Mouse (Mus musculus): ENCODE measurements around the gene Hs3st6. TPM values are rescaled to one million over a fixed set of nuclear protein-coding genes. Genes with fewer than 3 reads are reported as not detected.
A peak's percentile ranks its signal among the peaks of the same experiment; 100 is the strongest.
"Not testable (repeated sequence)": the region's sequence is repeated elsewhere in the genome, so short reads cannot be mapped to it uniquely, and the experiment has no call there.

The Hs3st6 gene
- polyA plus RNA-seq, 1 experiment from 2014 or later = 0.18 TPM

DNA sequence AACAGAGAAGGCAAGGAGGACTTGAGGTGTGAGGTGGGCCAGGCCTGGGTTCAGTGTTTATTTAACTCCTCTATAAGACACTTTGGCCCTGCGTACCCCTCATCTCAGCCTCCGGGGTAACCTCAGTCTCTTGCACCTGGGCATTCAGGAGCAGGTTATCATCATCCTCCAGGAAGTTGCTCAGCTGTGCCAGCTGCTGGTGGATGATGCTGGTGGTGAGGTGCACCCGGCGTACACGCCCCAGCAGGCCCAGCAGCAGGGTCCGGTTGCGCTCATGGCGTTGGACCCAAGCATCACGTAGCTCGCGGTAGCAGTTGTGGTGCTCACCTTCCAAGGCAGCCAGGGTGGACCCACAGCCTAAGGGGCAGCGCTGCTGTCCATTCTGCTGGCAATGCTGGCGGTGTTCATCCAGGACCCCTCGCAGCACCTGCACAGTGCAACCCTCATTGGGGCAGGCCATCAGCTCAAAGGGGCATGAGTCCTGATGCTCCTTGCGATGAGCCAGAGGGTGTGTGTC, 36.6 kb upstream of the Hs3st6 start:
- Histone ChIP-seq H3K4me3 (ENCODE audit: control insufficient read depth in 1 of 2, insufficient read depth in 1 of 2, low read depth in 1 of 2, low read length in 2 of 2) (no peak overlapping the region), H3K27me3 (ENCODE audit: control insufficient read depth, insufficient read depth, low read length) (no peaks in the 10 kb centered on the region), H3K36me3 (ENCODE audit: control insufficient read depth, insufficient read depth, low read length) (peaks cover 25% of the 10 kb centered on the region), H3K9me3 (ENCODE audit: control insufficient read depth, low read length) (no peaks in the 10 kb centered on the region), H3K9ac (ENCODE audit: low read length) (no peak overlapping the region), H3K4me2 (ENCODE audit: low read length) (no peak overlapping the region), H3K4me1 (ENCODE audit: control insufficient read depth in 2 of 2, insufficient read depth in 2 of 2, low read length in 2 of 2) (peaks cover under 1 to 7% of the 10 kb centered on the region in 2 experiments; a peak in 2 of 4 replicates), H3K27ac (replicated peaks in 1 of 2; ENCODE audit: control insufficient read depth in 1 of 2, insufficient read depth in 1 of 2, low read depth in 2 of 2, low read length in 2 of 2) (no peak overlapping the region)
- no peak for ATAC-seq (ENCODE audit: insufficient number of reproducible peaks, insufficient read depth, low FRiP score, low read depth)
- WGBS = 90% methylated on average over 15 of the region's 15 CpGs

DNA sequence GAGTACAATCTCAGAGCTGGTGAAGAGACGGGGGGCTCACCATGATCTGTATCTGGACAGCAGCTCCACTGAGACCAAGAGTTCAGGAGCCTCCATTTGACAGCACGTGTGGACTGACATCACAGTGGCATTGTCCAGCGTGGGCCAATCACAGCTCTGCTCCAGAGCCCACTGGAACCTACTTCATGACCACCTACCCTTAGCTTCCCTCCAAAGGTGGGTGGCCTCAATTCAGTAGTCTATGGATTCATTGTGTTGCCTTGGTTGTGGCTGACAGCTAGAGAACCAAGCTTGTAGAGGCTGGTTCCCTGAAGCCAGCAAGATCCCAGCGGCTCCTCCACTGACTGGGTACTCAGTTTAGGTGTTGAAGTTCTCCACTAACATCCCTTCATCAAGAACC, 34.8 kb upstream of the Hs3st6 start, which contains the start of the genes Rnf151 and Rps2:
Gene Rnf151, minus strand, starts transcription at position 121 of the 400 bp plus-strand sequence.
Gene Rps2, plus strand, starts transcription at position 174 of the 400 bp plus-strand sequence.
- Histone ChIP-seq H3K4me2 (ENCODE audit: low read length) (peak within 1 kb of the TSS; percentile 70), H3K27me3 (ENCODE audit: control insufficient read depth, insufficient read depth, low read length) (no peaks in the 10 kb centered on the region), H3K9me3 (ENCODE audit: control insufficient read depth, low read length) (no peaks in the 10 kb centered on the region), H3K27ac (replicated peaks in 1 of 2; ENCODE audit: control insufficient read depth in 1 of 2, insufficient read depth in 1 of 2, low read depth in 2 of 2, low read length in 2 of 2) (no peak within 1 kb of the TSS), H3K4me1 (ENCODE audit: control insufficient read depth in 2 of 2, insufficient read depth in 2 of 2, low read length in 2 of 2) (peaks cover 4 to 22% of the 10 kb centered on the region in 2 experiments), H3K36me3 (ENCODE audit: control insufficient read depth, insufficient read depth, low read length) (peaks cover 40% of the 10 kb centered on the region), H3K4me3 (ENCODE audit: control insufficient read depth in 1 of 2, insufficient read depth in 1 of 2, low read depth in 1 of 2, low read length in 2 of 2) (peak within 1 kb of the TSS; percentile 57 to 79; a peak in 2 of 4 replicates), H3K9ac (ENCODE audit: low read length) (peak within 1 kb of the TSS; percentile 80)
- no peak for ATAC-seq (ENCODE audit: insufficient number of reproducible peaks, insufficient read depth, low FRiP score, low read depth)
- 79% methylated on average over 4 of the region's 4 CpGs for WGBS

DNA sequence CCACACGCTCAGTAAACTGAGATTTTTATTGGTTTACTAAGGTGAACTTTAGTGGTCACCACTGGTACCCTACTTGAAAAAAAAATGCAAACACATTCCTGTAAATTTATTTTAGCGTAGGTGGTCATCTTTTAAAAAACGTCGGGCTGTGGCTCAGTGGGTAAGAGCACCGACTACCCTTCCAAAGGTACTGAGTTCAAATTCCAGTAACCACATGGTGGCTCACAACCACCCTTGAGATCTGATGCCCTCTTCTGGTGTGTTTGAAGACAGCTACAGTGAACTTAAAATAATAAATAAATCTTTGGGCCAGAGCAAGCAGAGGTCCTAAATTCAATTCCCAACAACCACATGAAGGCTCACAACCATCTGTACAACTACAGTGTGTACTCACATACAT, 33.9 kb upstream of the Hs3st6 start:
- peak overlapping the region; percentile 80 for H3K9ac ChIP-seq (ENCODE audit: low read length)
- H3K27ac ChIP-seq (replicated peaks in 1 of 2; ENCODE audit: control insufficient read depth in 1 of 2, insufficient read depth in 1 of 2, low read depth in 2 of 2, low read length in 2 of 2); H3K27me3 ChIP-seq (ENCODE audit: control insufficient read depth, insufficient read depth, low read length); ATAC-seq (ENCODE audit: insufficient number of reproducible peaks, insufficient read depth, low FRiP score, low read depth); H3K9me3 ChIP-seq (ENCODE audit: control insufficient read depth, low read length): not testable (repeated sequence)
- H3K4me1 ChIP-seq (ENCODE audit: control insufficient read depth in 2 of 2, insufficient read depth in 2 of 2, low read length in 2 of 2) = peaks cover 4 to 27% of the 10 kb centered on the region in 2 experiments
- peaks cover 40% of the 10 kb centered on the region for H3K36me3 ChIP-seq (ENCODE audit: control insufficient read depth, insufficient read depth, low read length)
- WGBS = 55% methylated on average over 5 of the region's 5 CpGs
- H3K4me2 ChIP-seq (ENCODE audit: low read length) = peak overlapping the region; percentile 70
- peak overlapping the region; percentile 57 to 79 for H3K4me3 ChIP-seq (ENCODE audit: control insufficient read depth in 1 of 2, insufficient read depth in 1 of 2, low read depth in 1 of 2, low read length in 2 of 2)

DNA sequence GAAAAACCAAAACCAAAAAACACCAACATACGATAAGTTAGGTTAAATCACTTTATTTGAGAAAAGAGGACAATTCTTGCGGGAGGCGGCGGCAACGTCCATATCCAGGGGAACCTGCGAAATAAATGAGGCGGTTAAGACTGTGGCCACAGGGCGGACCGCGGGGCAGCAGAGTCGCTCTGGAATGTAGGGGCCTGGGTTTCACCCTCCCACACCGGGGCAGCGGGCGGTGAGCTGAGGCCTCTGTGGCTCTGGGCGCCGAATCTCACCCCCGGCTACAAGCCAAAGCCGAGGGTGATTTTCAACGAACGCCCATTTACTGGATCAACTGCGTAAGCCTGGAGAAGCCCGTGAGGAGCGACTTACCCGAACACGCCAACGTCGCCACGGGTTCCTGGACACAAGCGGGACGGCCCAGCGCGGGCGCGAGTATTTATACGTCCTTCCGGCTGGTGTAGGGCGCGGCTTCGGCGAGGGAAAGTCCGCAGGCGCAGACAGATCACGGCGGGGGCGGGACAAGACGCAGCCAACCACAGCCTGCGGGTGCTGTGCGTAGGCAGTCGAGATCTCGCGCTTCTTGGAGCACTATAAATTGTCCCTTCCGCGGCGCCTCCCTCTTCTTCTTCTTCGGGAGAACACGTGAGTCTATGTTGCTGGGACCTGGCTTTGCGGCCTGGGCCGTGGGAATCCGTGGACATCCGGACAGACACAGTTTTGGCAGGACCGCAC, 33.1 kb upstream of the Hs3st6 start:
- peak overlapping the region; percentile 88 for H3K9ac ChIP-seq (ENCODE audit: low read length)
- no peaks in the 10 kb centered on the region for H3K27me3 ChIP-seq (ENCODE audit: control insufficient read depth, insufficient read depth, low read length)
- H3K9me3 ChIP-seq (ENCODE audit: control insufficient read depth, low read length) = no peaks in the 10 kb centered on the region
- H3K27ac ChIP-seq (replicated peaks in 1 of 2; ENCODE audit: control insufficient read depth in 1 of 2, insufficient read depth in 1 of 2, low read depth in 2 of 2, low read length in 2 of 2) = peak overlapping the region; percentile 66 to 80
- peak overlapping the region; percentile 57 to 79 for H3K4me3 ChIP-seq (ENCODE audit: control insufficient read depth in 1 of 2, insufficient read depth in 1 of 2, low read depth in 1 of 2, low read length in 2 of 2)
- peak overlapping the region; percentile 74 for H3K4me2 ChIP-seq (ENCODE audit: low read length)
- under 1% methylated on average over 61 of the region's 61 CpGs for WGBS
- peak; percentile 98 for ATAC-seq (ENCODE audit: insufficient number of reproducible peaks, insufficient read depth, low FRiP score, low read depth)
- peaks cover 40% of the 10 kb centered on the region for H3K36me3 ChIP-seq (ENCODE audit: control insufficient read depth, insufficient read depth, low read length)
- H3K4me1 ChIP-seq (ENCODE audit: control insufficient read depth in 2 of 2, insufficient read depth in 2 of 2, low read length in 2 of 2) = peaks cover 6 to 30% of the 10 kb centered on the region in 2 experiments

DNA sequence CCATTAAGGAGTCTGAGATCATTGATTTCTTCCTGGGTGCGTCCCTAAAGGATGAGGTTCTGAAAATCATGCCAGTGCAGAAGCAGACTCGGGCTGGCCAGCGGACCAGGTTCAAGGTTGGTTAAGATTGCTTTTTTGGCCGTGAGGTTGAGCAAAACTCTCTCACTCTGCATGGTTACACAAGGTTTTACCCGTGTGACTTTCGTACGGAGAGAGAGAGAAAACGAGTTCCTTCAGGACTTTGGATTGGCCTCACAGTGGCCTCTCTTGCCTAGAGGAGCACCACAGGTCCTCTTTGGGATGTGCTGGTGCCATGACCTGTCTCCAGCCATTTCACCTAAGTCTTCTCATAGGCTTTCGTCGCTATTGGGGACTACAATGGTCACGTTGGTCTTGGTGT, 32.2 kb upstream of the Hs3st6 start:
- Histone ChIP-seq H3K36me3 (ENCODE audit: control insufficient read depth, insufficient read depth, low read length) (peaks cover 40% of the 10 kb centered on the region), H3K27ac (replicated peaks in 1 of 2; ENCODE audit: control insufficient read depth in 1 of 2, insufficient read depth in 1 of 2, low read depth in 2 of 2, low read length in 2 of 2) (peak overlapping the region; percentile 66 to 80; a peak in 3 of 4 replicates), H3K9ac (ENCODE audit: low read length) (peak overlapping the region; percentile 88), H3K4me3 (ENCODE audit: control insufficient read depth in 1 of 2, insufficient read depth in 1 of 2, low read depth in 1 of 2, low read length in 2 of 2) (peak overlapping the region; percentile 57 to 76), H3K4me1 (ENCODE audit: control insufficient read depth in 2 of 2, insufficient read depth in 2 of 2, low read length in 2 of 2) (peaks cover 6 to 30% of the 10 kb centered on the region in 2 experiments), H3K4me2 (ENCODE audit: low read length) (peak overlapping the region; percentile 74)
- not testable (repeated sequence) for H3K9me3 ChIP-seq (ENCODE audit: control insufficient read depth, low read length); H3K27me3 ChIP-seq (ENCODE audit: control insufficient read depth, insufficient read depth, low read length); ATAC-seq (ENCODE audit: insufficient number of reproducible peaks, insufficient read depth, low FRiP score, low read depth)
- WGBS = 3% methylated on average over 10 of the region's 11 CpGs

DNA sequence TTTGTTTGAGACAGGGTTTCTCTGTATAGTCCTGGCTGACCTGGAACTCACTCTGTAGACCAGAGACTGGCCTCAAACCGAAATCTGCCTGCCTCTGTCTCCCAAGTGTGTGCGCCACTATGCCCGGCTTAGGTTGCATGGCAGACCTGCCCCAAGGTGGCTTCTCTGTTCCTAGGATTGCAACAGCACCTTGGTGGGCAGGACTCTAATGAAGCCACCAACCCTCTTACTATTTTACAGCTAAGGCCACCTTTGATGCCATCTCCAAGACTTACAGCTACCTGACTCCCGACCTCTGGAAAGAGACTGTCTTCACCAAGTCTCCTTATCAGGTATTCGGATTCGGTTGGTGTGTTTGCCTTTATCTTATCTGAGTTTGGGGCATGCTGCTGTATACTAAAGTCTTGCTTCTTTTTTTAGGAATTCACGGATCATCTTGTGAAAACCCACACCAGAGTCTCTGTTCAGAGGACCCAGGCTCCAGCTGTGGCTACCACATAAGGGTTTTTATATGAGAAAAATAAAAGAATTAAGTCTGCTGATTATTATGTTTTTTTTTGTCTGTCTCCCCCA, 31.3 kb upstream of the Hs3st6 start:
- not testable (repeated sequence) for ATAC-seq (ENCODE audit: insufficient number of reproducible peaks, insufficient read depth, low FRiP score, low read depth); H3K27ac ChIP-seq (replicated peaks in 1 of 2; ENCODE audit: control insufficient read depth in 1 of 2, insufficient read depth in 1 of 2, low read depth in 2 of 2, low read length in 2 of 2)
- 26% methylated on average over 7 of the region's 7 CpGs for WGBS

DNA sequence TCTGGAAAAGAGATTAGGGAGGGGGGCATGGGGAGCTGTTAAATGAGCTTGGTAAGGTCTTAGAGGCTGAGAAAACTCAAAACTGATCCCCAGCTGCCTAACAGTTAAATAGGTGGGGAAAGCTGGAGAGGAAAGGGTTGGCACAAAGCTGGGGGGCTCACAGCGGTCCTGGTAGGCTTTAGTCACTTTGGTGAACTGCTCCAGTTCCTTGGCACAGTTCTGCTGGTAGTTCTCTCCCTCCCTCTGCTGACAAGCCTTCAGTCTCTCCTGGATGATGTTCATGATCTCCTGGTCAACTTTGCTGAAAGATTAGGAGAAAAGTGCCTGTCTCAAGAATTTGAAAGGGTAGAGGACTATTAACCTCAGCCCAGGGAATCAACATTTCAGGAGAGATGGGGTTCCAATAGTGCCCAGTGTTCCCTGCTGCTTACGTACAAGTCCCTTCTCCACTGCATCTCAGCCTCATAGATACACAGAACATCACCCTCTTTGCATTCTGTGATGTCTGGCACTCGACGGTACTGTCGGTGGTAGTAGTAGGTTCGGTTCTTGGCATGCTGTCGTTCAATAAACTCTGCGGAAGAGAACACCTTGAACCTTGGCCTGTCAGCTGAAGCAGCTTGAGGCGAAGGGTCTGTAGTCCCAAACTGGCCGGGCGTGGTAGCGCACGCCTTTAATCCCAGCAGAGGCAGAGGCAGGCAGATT, 30.4 kb upstream of the Hs3st6 start:
- Histone ChIP-seq H3K36me3 (ENCODE audit: control insufficient read depth, insufficient read depth, low read length) (peaks cover 34% of the 10 kb centered on the region), H3K4me1 (ENCODE audit: control insufficient read depth in 2 of 2, insufficient read depth in 2 of 2, low read length in 2 of 2) (peaks cover 6 to 30% of the 10 kb centered on the region in 2 experiments), H3K4me2 (ENCODE audit: low read length) (peak overlapping the region; percentile 74), H3K4me3 (ENCODE audit: control insufficient read depth in 1 of 2, insufficient read depth in 1 of 2, low read depth in 1 of 2, low read length in 2 of 2) (no peak overlapping the region; a peak in 1 of 4 replicates), H3K9me3 (ENCODE audit: control insufficient read depth, low read length) (no peaks in the 10 kb centered on the region), H3K27me3 (ENCODE audit: control insufficient read depth, insufficient read depth, low read length) (no peaks in the 10 kb centered on the region), H3K9ac (ENCODE audit: low read length) (0 out of 2 replicates have a peak overlapping the region, but pooled peaks have one; percentile 99), H3K27ac (replicated peaks in 1 of 2; ENCODE audit: control insufficient read depth in 1 of 2, insufficient read depth in 1 of 2, low read depth in 2 of 2, low read length in 2 of 2) (no peak overlapping the region)
- ATAC-seq (ENCODE audit: insufficient number of reproducible peaks, insufficient read depth, low FRiP score, low read depth) = no peak
- WGBS = 36% methylated on average over 13 of the region's 13 CpGs

More for the DNA sequence above, 31.3 kb upstream of the Hs3st6 start:
- H3K9ac ChIP-seq (ENCODE audit: low read length) = peak overlapping the region; percentile 88
- H3K9me3 ChIP-seq (ENCODE audit: control insufficient read depth, low read length); H3K27me3 ChIP-seq (ENCODE audit: control insufficient read depth, insufficient read depth, low read length): not testable (repeated sequence)
- peaks cover 6 to 30% of the 10 kb centered on the region in 2 experiments for H3K4me1 ChIP-seq (ENCODE audit: control insufficient read depth in 2 of 2, insufficient read depth in 2 of 2, low read length in 2 of 2)
- H3K36me3 ChIP-seq (ENCODE audit: control insufficient read depth, insufficient read depth, low read length) = peaks cover 40% of the 10 kb centered on the region
- peak overlapping the region; percentile 13 to 57 for H3K4me3 ChIP-seq (ENCODE audit: control insufficient read depth in 1 of 2, insufficient read depth in 1 of 2, low read depth in 1 of 2, low read length in 2 of 2)
- H3K4me2 ChIP-seq (ENCODE audit: low read length) = peak overlapping the region; percentile 74
